Mouse (Mus musculus) gastrocnemius, postnatal 14 days (tissue): Measurements from ENCODE around the gene Banf1. TPM values are rescaled to one million over a fixed set of nuclear protein-coding genes. Genes with fewer than 3 reads are reported as not detected.
"Not testable (repeated sequence)": the region's sequence is repeated elsewhere in the genome, so short reads cannot be mapped to it uniquely, and the experiment has no call there.

Experiments used
- DNase-seq: peaks from one replicate; pipeline ENCODE4 v3.0.0; 2021; ENCODE audit warnings: mixed read lengths
- intact Hi-C: fragments of 180-260 bp; cut with DNase I; formaldehyde crosslinking; loops from one replicate; pipeline ENCODE4 v1.15.1; 2025; ENCODE audit warnings: low total_unique reads
- total RNA-seq, 2 experiments: library from RNA; stranded (reverse); gene quantifications; 2 replicates each; pipeline ENCODE4 v1.2.3; 2021

Gene Banf1
- total RNA-seq, 2 experiments from 2014 or later: 123 to 126 TPM

DNA sequence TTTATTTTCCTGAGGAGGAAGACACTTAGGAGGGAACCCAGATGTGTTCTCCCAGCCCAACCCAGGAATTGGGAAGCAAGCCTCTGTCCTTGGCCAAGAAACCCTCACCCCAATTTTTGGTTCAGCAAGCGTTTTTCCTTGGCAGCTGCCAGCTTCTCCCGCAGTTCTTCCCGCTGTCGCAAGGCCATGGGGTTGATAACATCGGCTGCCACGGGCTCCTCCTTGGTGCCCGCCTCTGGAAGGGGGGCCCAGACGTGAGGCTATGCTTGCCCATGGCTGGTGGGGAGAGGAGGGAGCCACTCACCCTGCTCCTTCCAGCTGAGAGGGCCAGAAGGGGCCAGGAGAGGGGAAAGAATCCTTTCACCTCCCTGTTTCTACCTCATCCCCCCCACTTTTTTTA is 17.7 kb upstream of the Banf1 start:
- no peak for DNase-seq
- intact Hi-C loops: no loop called here

DNA sequence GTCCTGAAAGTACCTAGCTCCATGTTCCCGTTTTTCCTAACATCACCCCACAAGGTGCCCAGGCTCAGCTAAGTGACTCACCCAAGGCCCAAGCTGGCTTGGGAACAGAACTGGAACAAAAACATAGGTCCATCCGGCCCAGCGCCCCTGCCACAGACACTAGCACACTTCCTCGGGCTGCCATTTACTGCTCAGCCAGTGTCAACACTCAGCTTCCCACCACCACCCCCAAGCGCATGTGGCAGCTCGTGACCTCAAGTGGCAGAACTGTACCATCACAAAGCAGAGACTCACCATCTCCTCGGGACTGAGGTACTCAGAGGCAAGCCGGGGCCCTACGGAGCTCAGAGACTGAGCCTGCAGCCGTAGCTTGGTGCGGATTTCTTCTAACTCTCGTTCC is 16.4 kb upstream of the Banf1 start:
- DNase-seq: no peak
- intact Hi-C loops: no loop called here

DNA sequence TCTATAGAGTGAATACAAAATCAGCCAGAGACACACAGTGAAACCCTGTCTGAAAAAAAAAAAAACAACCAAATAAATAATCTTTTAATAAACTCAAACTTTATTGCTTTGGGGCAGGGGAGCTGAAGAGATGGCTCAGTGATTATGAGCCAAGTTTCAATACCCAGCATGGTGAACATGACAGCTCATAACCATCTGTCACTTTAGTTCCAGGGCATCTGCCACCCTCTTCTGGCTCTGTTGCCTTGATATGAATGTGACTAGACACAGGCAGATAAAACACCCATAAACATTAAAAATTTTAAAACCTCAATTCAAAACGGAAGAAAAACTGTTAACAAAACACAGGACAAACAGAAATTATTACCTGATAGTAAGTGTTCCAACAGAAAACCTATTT is 10.5 kb upstream of the Banf1 start:
- no peak for DNase-seq
- intact Hi-C loops: no loop called here

DNA sequence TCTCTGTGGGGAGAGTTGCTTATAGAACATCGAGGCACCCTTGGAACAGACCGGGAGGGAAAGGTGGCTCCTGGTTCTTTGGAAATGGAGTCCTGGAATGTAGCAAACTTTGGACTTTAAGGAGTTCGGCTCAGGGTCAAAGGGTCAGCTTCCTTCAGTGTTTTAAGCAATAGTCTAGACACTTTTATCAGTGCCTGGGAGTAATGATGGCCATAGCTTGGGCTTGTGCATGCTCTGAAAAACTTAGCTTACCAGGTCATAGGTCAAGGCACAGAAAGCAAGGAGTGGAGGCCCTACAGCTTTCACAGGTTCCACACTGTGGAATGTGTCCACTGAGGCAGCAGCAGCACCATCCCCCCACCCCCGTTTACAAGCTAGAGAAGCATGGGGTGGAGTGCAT is 7.8 kb upstream of the Banf1 start:
- DNase-seq: no peak

DNA sequence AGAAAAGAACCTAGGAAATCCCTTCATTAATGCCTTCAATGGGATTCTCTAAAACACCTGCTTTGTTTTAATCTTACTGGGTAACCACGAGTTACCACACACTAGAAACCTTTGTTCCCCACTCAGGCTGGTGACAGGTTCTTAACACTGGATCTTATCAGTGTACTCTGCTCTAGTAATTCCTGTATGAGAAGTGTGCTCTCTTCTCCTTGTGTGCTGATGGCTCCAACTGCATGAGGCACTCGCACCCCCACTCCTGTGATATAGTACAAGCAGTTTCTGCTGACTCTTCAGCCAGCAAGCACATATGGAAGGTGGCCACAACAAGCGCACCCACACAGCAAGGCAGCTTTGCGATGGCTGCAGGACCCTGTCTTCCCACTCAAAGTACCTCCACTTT is 7.2 kb upstream of the Banf1 start:
- no peak for DNase-seq
- intact Hi-C loops: no loop called here

More for the DNA sequence above, 7.8 kb upstream of the Banf1 start:
- intact Hi-C loops: no loop called here

DNA sequence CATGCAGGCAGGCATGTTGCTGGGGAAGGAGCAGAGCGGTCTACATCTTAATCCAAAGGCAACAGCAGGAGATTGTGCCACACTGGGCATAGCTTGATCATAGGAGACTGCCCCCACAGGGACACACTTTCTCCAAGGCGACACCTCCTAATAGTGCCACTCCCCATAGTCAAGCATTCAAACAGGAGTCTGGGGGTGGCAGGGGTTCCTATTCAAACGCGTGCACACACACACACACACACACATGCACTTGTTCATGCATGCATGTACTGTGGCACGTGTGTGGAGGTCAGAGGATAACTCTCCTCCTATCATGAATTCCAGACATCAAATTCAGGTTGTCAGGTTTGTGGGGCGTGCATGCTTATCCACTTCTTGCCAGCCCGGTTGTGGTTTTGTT is 5.8 kb upstream of the Banf1 start:
- intact Hi-C loops: no loop called here
- no peak for DNase-seq

DNA sequence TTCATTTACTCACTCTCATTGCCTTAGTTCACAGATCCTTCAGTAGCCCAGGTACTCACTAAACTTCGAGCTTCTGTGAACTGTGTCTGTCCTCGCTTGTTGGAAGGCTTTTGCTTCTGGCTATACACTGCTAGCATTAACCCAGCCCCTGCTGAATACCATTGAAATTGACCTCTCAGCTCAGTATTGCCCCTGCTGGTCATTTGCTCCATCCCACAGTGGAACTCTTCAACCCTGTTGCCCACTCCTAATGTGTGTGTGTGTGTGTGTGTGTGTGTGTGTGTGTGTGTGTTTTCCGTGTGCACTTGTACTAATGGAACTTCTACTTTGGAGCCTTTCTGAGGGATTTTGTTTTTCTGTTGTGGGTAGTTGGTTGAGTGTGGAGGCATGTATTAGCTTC is 4.0 kb upstream of the Banf1 start:
- no peak for DNase-seq
- intact Hi-C loops: no loop called here

DNA sequence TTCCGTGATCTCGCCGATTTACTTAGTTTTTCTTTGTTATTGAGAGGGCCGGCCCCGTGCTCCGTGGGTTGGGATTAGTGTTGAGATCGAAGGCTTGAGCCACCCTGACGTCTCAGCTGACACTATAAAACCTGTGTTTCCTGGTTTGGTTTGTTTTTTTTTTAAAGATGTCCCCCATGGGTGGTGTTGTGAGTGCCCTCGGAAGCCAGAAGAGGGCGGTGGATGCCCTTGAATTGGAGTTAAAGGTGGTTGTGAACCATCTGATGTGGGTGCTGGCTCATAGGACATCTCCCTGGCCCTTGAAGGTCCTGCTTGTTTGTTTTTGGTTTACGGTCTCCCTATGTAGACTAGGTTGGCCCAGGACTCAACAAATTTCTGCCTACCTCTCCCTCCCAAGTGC is 487 bp upstream of the Banf1 start:
- intact Hi-C loops: no loop called here
- no peak for DNase-seq

DNA sequence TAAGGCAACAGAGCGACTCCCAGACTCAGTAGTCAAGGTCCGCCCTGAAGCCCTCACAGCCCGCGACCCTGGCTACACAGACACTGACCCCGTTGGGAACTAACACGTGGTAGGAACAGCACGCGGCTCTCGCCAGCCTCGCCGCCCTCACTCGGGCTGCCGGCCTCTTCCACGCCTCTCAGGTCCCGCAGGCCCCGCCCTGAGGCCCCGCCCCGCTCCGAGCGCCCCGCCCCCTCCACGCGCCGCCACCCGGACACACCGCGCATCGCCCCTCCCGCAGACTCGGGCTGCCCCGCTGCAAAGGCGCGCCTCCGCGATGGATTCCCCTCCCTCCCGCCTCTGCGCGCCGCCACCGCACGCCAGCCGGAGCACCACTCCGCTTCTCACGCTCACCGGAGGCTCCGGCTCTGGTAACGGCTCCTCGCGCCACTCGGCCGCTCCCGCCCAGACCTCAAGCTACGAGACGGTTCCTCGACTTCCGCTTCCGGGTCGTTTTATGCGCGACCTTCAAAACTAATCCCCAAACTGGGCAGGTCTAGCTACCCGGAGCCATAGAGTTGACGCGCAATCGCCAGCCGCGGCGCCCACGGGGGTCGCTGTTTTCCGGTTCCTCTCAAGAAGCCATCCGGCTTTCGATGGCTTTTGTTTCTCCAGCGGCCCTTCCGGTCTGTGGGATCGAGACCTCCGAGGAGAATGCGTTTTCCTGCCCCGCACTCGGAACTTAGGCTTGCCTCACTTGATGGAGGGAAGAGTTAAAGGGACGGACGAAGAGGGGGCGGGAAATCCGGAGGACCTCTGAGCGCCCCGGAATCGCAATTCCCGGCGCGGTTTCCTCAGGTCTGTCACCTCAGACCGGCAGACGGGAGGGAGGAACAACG is 554 bp downstream of the Banf1 start, which contains the start of gene Eif1ad:
Gene Eif1ad (plus strand): TSS at position 567 of the 878 bp plus-strand sequence.
- intact Hi-C loops: no loop called here
- peak; percentile 93 for DNase-seq

DNA sequence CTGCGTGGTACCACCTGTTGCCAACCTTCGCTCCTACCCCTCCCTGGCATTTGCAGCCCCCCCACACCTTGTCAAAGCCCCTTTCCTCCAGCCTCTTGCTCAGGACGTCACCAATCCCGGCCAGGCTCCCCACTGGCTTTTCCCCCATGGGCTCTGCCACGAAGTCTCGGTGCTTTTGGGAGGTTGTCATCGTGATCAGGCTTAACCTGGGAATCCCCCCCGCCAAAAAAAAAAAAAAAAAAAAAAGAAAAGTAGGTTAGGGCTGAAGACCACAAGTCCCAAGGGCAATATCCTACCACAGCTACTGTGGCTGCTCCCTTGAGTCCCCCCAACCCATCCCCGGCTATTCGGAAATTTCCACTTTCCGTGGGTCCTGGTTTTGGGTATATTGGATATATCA is 1.2 kb downstream of the Banf1 start:
- no peak for DNase-seq
- intact Hi-C loops: no loop called here

DNA sequence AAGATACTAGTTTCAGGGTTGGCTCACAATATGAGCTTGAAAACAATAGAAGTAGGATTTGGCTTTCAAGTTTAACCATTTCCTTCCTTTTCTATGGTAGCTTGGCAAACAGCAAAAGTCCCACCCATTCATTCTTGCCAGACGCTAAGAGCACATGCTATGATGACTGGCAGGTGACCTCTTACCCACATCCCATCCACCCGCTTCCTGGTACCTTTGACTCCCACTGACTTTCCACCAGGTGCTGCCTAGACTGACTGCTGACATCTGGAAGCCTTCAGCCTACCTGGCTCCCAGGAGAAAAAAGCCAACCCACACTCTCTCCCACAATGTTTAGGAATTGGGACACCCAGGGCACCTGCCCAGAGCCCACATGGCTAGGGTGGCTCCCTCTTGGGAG is 2.8 kb downstream of the Banf1 start:
- intact Hi-C loops: no loop called here

DNA sequence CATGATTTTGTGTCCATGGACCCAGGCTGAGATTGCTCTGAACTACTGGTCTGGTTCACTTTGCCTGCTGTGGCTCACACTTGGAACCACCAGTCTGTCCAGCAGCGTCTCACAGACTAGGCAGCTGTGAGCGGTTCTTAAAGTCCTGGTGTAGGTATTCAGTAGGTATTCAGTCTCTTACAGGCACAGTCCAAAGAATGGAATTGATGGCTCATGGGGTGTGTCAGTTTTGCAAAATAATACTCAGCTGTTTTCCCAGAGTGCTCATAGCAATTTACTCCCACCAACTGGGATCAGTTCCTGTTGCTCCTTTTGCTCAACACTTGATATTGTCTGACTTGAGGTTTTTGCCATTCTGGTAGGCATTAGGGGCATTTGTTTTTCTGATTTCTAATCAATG is 4.8 kb downstream of the Banf1 start:
- DNase-seq: no peak
- intact Hi-C loops: no loop called here

More for the DNA sequence above, 2.8 kb downstream of the Banf1 start:
- no peak for DNase-seq

DNA sequence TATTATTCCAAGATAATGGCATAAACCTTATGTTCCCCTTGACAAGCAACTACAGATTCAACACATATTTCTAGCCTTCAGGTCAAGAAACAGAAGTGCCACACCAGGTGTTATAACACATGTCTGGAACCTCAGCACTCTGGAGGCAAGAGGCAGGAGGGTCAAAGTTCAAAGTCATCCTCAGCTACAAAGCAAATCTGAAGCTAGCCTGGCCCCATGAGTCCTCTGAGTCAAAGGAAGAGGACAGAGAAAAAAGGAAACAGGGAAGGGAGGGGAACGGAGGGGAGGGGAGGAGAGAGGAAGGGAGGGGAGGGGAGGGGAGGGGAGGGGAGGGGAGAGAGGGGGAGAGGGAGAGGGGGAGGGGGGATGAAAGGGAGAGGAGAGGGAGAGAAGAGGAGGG is 10.9 kb downstream of the Banf1 start:
- intact Hi-C loops: no loop called here
- no peak for DNase-seq

DNA sequence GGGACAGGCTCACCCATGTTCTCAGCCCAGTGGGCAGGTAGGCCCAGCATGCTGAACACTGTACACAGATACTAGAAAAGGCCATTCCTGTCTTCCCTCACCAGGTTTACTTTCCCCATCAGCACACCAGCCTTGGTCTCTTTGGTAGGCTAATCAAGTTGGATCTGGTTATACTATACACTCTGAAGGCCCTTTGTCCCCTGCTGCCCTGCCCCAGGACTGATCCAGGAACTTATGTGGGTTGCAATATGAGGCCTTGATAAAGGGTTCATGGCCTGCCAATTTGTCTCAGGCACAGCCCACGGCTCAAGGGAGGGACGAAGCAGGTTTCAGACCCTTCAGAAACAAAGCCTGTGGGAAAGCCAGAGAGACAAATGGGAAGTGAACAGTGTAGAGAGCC is 13.4 kb downstream of the Banf1 start:
- intact Hi-C loops: no loop called here
- DNase-seq: no peak

DNA sequence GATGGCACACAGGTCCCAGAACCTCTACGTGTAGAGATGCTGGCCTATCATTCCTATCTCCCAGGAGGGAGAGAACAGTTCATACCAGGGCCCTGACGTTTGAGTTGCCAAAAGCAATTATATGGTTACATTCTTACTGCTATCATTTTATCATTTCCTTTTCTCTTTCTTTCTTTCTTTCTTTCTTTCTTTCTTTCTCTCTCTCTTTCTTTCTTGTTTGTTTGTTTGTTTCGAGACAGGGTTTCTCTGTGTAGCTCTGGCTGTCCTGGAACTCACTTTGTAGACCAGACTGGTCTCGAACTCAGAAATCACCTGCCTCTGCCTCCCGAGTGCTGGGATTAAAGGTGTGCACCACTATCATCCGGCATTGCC is 17.5 kb downstream of the Banf1 start, which contains the start of gene Cst6:
Gene Cst6 (minus strand): TSS at position 73 of the 372 bp plus-strand sequence.
- not testable (repeated sequence) for DNase-seq
- intact Hi-C loops: loop anchor here (10.0 kb wide), 1 partner anchor 155 kb away; no protein-coding TSS in a partner anchor

DNA sequence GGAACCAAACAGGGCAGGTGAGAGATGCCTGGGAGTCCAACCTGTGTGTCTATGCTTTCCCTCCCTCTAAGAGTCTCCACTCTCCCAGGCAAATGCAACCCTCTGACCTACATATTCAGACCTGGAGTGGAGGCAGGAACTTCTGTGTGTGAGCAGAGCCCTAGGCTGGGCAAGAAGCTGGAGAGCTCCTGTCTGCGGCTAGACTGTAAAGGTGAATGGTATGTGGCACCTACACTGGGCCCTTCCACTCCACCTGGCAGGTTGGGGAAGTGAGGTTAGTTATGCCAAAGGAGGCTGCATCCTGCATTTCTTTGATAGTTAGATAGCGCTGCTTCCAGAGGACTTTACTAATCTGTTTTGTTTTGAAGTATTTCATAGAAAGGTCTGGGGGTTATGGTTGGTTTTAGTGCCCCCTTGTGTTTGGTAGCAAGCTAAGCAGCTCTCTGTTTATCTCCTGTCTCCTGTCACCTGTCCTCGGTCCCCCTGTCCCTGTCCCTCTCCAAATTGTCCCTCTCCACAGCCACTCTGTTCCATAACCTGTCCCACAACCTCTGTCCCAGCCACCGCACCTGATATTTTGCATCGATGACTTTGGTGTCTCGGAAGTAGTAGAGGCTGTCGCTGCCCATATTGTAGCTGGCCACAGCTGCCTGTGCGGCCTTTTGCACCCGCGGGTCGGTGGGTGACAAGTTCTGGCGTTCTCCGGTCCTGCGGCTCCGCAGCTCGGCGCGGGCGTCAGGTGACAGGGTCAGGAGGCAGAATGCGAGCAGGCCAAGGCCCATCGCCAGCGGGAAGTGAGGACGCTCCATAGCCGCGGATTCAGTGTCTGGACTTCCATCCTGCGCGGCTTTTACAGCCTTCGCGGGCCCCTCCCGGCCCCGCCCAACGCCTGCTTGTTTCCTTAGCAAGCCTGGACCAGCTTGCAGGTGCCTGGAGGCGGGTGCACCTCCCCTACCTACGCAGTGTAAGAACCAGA is 18.2 kb downstream of the Banf1 start:
- intact Hi-C loops: loop anchor here (10.0 kb wide), 1 partner anchor 154 kb away; no protein-coding TSS in a partner anchor
- DNase-seq: peak; percentile 26

DNA sequence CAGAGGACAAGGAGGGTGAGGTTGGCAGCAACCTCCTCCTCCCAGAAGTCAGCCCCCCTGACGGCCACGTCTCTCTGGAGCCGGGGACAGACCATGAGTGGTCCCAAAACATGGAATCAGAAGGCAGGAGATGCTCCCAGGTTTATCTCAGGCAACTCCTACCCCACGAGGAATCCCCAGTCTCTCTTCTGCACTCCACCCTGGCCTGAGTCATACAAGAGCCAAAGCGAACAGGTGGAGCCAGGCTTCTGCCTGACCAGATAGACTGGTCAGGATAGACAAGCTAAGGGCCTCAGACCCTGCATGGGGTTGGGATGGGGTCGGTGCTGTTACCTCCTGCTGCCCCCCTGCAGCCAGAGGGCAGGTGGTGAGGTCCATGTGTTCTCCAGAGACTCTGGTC is 18.9 kb downstream of the Banf1 start:
- no peak for DNase-seq
- intact Hi-C loops: loop anchor here (10.0 kb wide), 1 partner anchor 153 kb away; no protein-coding TSS in a partner anchor

DNA sequence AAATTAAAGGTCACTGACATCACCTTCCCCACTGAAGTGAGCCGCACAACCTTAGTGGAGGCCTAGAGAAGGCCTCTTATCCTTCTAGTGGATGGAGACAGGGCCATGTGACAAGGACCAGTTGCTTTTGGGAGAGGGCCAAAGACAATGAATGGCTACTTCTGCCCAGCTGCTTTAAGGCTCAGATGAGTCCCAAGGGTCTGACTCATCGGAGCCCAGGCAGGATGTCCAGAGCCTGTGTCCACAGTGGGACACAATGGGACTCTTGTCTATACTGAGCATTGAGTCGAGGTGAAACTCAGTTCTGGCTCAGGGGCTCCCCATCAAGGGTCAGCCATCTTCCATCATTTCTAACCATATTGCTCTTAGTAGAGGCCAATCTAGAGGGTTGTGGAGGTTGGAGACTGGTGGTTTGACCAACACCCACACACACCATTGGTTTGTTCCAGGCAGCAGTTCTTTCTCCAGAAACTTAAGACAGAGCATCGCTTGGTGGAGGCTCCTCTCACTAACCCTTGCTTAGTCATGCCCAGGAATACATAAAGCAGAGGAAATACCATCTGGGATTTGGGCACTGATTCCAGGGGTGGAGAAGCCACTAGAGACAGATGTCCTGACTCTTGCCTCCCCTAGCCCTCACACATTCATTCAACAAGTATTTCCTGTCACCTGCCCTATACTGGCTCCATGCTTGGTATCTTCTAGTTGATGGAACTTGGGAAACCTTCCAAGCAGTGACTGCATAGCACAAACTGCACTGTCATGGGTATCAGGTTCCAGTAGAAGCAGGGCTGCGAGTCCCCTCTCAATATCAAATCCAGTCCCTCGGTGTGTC is 21.5 kb downstream of the Banf1 start:
- peak; percentile 29 for DNase-seq
- intact Hi-C loops: loop anchor here (10.0 kb wide), 1 partner anchor 151 kb away; no protein-coding TSS in a partner anchor

DNA sequence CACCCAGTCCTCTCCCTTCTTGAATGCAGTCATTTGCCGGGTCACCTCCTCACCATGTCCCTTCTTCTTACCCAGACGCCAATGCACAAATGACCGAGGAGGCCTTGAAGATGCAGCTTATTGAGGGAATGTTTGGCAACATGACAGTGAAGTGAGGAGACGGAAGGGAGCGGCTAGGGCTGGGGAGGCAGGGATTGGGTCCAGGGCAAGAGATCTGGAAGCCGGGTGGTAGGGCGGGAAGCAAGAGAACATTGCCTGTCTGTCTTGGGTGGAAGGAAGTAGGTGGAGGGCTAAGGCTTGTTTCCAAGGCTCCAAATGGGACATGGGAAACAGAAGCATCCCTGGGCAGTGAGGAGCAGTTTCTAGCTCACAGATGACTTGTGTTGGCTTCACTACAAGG is 25.6 kb downstream of the Banf1 start:
- DNase-seq: no peak
- intact Hi-C loops: loop anchor here (10.0 kb wide), 1 partner anchor 147 kb away; no protein-coding TSS in a partner anchor
